ENCODE assay signal across 8 mouse cellular contexts in genomic region chr5:35918387-35918786, GRCm38 (mm10). TPM values are rescaled to one million over a fixed set of nuclear protein-coding genes. Genes with fewer than 3 reads are reported as not detected.
DNase-seq lines count a peak whose midpoint lies in the region; ATAC-seq lines count a peak whose summit lies in the region.

No protein-coding gene starts in this region.

- 20% methylated on average over 8 of the region's 8 CpGs for WGBS in kidney, embryonic 16.5 days
- WGBS in forebrain, embryonic 11.5 days = 41% methylated on average over 8 of the region's 8 CpGs

- DNase-seq in kidney, adult 9 months = no peak
- DNase-seq in forebrain, embryonic 11.5 days (ENCODE audit: low spot score) = no peak
- peak; percentile 62 to 66 for DNase-seq in layer of hippocampus, adult 8-10 months (ENCODE audit: low spot score in 2 of 2)
- DNase-seq in right cerebral cortex, postnatal 10 days (ENCODE audit: low spot score in 2 of 2) = peak; percentile 71 to 89
- no peak for DNase-seq in adrenal gland, postnatal 14 days
- DNase-seq in thymus, postnatal 10 days (ENCODE audit: low spot score in 2 of 2) = no peak
- DNase-seq in spleen, postnatal 10 days (ENCODE audit: low spot score in 2 of 2) = no peak

- no peak overlapping the region for H3K9ac ChIP-seq in kidney, embryonic 16.5 days (replicated peaks; ENCODE audit: low read length)
- H3K9ac ChIP-seq in forebrain, embryonic 11.5 days (ENCODE audit: low read length) = no peak overlapping the region

- H3K36me3 ChIP-seq in kidney, embryonic 16.5 days (ENCODE audit: insufficient read depth, low read length) = 0 out of 2 replicates have a peak, but pooled peaks cover 3% of the 10 kb centered on the region
- H3K36me3 ChIP-seq in forebrain, embryonic 11.5 days (ENCODE audit: control insufficient read depth, insufficient read depth, low read length) = no peaks in the 10 kb centered on the region

- H3K4me2 ChIP-seq in kidney, embryonic 16.5 days (replicated peaks; ENCODE audit: low read depth, low read length) = no peak overlapping the region
- H3K4me2 ChIP-seq in forebrain, embryonic 11.5 days (ENCODE audit: low read depth, low read length, severe bottlenecking) = no peak overlapping the region

- peak overlapping the region; percentile 54 for H3K27ac ChIP-seq in kidney, embryonic 16.5 days (ENCODE audit: low read length)
- H3K27ac ChIP-seq in forebrain, embryonic 11.5 days (ENCODE audit: low read depth, low read length) = 0 out of 2 replicates have a peak overlapping the region, but pooled peaks have one; percentile 0

- peaks cover 81% of the 10 kb centered on the region for H3K4me1 ChIP-seq in kidney, embryonic 16.5 days (ENCODE audit: insufficient read depth, low read length)
- peaks cover 18% of the 10 kb centered on the region for H3K4me1 ChIP-seq in forebrain, embryonic 11.5 days (replicated peaks; ENCODE audit: control insufficient read depth, insufficient read depth, low read length)

- no peak for ATAC-seq in kidney, embryonic 16.5 days (ENCODE audit: low FRiP score, low TSS enrichment)
- ATAC-seq in forebrain, embryonic 11.5 days (replicated peaks; ENCODE audit: low FRiP score) = no peak

- H3K27me3 ChIP-seq in kidney, embryonic 16.5 days (ENCODE audit: insufficient read depth, low read length) = no peaks in the 10 kb centered on the region
- H3K27me3 ChIP-seq in forebrain, embryonic 11.5 days (ENCODE audit: control insufficient read depth, insufficient read depth, low read length) = no peaks in the 10 kb centered on the region

- no peak overlapping the region for H3K4me3 ChIP-seq in kidney, embryonic 16.5 days (ENCODE audit: low read length)
- no peak overlapping the region for H3K4me3 ChIP-seq in forebrain, embryonic 11.5 days (ENCODE audit: low read depth, low read length)

- H3K9me3 ChIP-seq in kidney, embryonic 16.5 days (ENCODE audit: low read length) = no peaks in the 10 kb centered on the region
- H3K9me3 ChIP-seq in forebrain, embryonic 11.5 days (ENCODE audit: control insufficient read depth, low read length) = no peaks in the 10 kb centered on the region

RNA-seq across cellular contexts. Expression of gene Afap1, which starts 25.3 kb away (rescaled TPM):
- 22.8 and 28.1 TPM in 2 replicates for polyA plus RNA-seq in kidney, embryonic 16.5 days (2015; fragmentation: Nextera tagmentation; extraction: Ambion mirVana)
- polyA plus RNA-seq in forebrain, embryonic 11.5 days (2014; fragmentation: Nextera tagmentation; extraction: Ambion mirVana) = 30.4 and 32.5 TPM in 2 replicates
- 10 to 100 TPM; 26.1 to 37.1 (median 28.7) TPM for total RNA-seq in layer of hippocampus, adult 8-10 months (2022)
- total RNA-seq in adrenal gland, postnatal 14 days (2021) = 20.8 and 24.9 TPM in 2 replicates

Comparison
In these comparisons a context has a peak if more than half of its experiments do, and no peak if none do; other contexts are left out.
1. DNase-seq: peak in layer of hippocampus, adult 8-10 months (2 of 2) and right cerebral cortex, postnatal 10 days (2 of 2); none in kidney, adult 9 months (single experiment), forebrain, embryonic 11.5 days (single experiment), adrenal gland, postnatal 14 days (single experiment), thymus, postnatal 10 days (0 of 2) and spleen, postnatal 10 days (0 of 2).